Mouse (Mus musculus): ENCODE measurements around the gene Olfr711.
"Not testable (repeated sequence)": the region's sequence is repeated elsewhere in the genome, so short reads cannot be mapped to it uniquely, and the experiment has no call there.

Gene Olfr711

GRCm38 (mm10) chr7:106975353-106975752, at the start of gene Olfr711:
Olfr711 (minus strand) TSS chr7:106975453.
- no peak for DNase-seq

- no peak for DNase-seq
Measured at GRCm38 (mm10) chr7:107005972-107006371, 30.7 kb upstream of the Olfr711 start, which contains the start of gene Olfr2. Olfr2 (minus strand) TSS chr7:107006072.

GRCm38 (mm10) chr7:107004169-107004568, 28.9 kb upstream of the Olfr711 start:
- DNase-seq, result no peak

GRCm38 (mm10) chr7:107000798-107001197, 25.5 kb upstream of the Olfr711 start:
- DNase-seq, result no peak

- no peak for DNase-seq
Measured at GRCm38 (mm10) chr7:106985236-106985635, 10.0 kb upstream of the Olfr711 start.

GRCm38 (mm10) chr7:106967503-106967902, 7.8 kb downstream of the Olfr711 start:
- not testable (repeated sequence) for DNase-seq

- DNase-seq, result no peak
Measured at GRCm38 (mm10) chr7:106963837-106964236, 11.4 kb downstream of the Olfr711 start, which contains the start of gene Olfr6. Olfr6 (minus strand) TSS chr7:106963937.

GRCm38 (mm10) chr7:106948212-106948611, 27.0 kb downstream of the Olfr711 start, which contains the start of gene Olfr710:
Olfr710 (minus strand) TSS chr7:106948312.
- no peak for DNase-seq

- DNase-seq, result no peak
Measured at GRCm38 (mm10) chr7:106932119-106932518, 43.1 kb downstream of the Olfr711 start, which contains the start of gene Olfr709-ps1. Olfr709-ps1 (minus strand) TSS chr7:106932219.

- peak in 1 of 2 experiments; percentile 42 for DNase-seq
Measured at GRCm38 (mm10) chr7:106920961-106921360, 54.3 kb downstream of the Olfr711 start.

All from kidney, postnatal 25 days (tissue).